ENCODE assay signal across 7 mouse cellular contexts in the genomic region with DNA sequence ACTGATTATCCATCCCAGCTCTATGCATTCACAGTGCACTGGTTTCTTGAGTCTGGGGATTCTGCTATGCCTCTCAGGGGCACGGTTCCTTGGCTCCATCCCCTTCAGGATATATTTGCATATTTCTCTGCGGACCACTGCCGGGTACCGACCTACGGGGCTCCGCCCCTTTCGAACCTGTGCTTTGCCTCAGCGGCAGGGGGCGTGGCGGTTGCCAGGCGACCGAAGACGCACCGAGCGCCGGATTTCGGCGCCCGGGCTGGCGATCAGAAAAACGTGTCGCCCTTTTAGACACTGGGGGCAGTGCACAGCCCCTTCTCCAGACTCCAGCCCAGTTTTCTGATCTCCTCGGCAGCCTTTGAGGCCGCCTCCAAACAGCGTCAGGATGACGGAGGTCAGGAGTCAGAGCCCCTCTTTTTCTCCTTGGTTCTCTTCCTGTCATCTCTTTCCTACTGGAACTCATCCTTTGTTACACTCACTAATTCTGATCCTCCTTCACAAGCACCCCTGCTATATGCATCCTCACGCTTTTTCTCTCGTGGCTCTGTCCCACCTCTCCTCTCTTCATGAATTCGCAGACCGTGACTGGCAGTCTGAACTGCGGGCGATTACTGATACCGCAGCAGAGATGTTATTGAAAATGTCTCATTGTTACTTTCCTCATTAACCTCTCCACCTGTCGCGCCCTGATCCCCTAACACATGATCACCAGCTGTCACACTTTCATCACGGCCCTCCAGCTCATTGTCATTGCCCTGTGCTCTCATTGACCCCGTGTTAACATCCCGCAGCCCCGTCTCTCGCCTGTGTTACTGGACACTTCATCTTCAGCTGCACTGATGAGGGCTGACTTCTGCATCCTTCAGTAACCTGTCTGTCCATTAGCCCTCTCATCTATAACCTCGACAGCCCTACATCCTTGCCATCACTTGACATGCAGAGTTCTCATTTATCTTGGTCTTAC. TPM values are rescaled to one million over a fixed set of nuclear protein-coding genes. Genes with fewer than 3 reads are reported as not detected.
DNase-seq lines count a peak whose midpoint lies in the region; ATAC-seq lines count a peak whose summit lies in the region.

TSS of gene Cfap58 (plus strand) at position 233 of the 964 bp plus-strand sequence.

- peak; percentile 88 for DNase-seq in CD4-positive, CD25-positive, alpha-beta regulatory T cell, adult 2 months (ENCODE audit: low read depth, low spot score)
- DNase-seq in MN1 (ENCODE audit: low spot score) = peak; percentile 88
- DNase-seq in embryonic facial prominence, embryonic 11.5 days (ENCODE audit: low spot score) = peak; percentile 92
- DNase-seq in heart, postnatal 14 days = peak; percentile 53 to 64
- DNase-seq in left cerebral cortex, postnatal 14 days (ENCODE audit: low spot score in 2 of 2) = peak; percentile 24 to 54
- peak; percentile 55 for DNase-seq in right cerebral cortex, postnatal 14 days

- peak within 1 kb of the TSS; percentile 25 for H3K4me3 ChIP-seq in embryonic facial prominence, embryonic 11.5 days (ENCODE audit: low read depth, low read length)

- no peaks in the 10 kb centered on the region for H3K36me3 ChIP-seq in embryonic facial prominence, embryonic 11.5 days (replicated peaks; ENCODE audit: control insufficient read depth, insufficient read depth, low read depth, low read length)

- H3K27me3 ChIP-seq in embryonic facial prominence, embryonic 11.5 days (ENCODE audit: control insufficient read depth, insufficient read depth, low read length) = no peaks in the 10 kb centered on the region; the same call in 1 of the 2 replicates

- H3K27ac ChIP-seq in embryonic facial prominence, embryonic 11.5 days (replicated peaks; ENCODE audit: low read depth, low read length) = no peak within 1 kb of the TSS

- no peak within 1 kb of the TSS; the same call in 1 of the 2 replicates for H3K9ac ChIP-seq in embryonic facial prominence, embryonic 11.5 days (replicated peaks; ENCODE audit: low read length)

- peak within 1 kb of the TSS; percentile 61 for H3K4me2 ChIP-seq in embryonic facial prominence, embryonic 11.5 days (ENCODE audit: low read depth, low read length)

- peak; percentile 91 for ATAC-seq in embryonic facial prominence, embryonic 11.5 days (replicated peaks; ENCODE audit: insufficient number of reproducible peaks, low FRiP score, low TSS enrichment, low read depth)
- ATAC-seq in megakaryocyte progenitor cell, adult 5-6 weeks (replicated peaks; ENCODE audit: poor library complexity) = peak; percentile 81

- H3K4me1 ChIP-seq in embryonic facial prominence, embryonic 11.5 days (ENCODE audit: control insufficient read depth, insufficient read depth, low read length) = no peaks in the 10 kb centered on the region

- WGBS in embryonic facial prominence, embryonic 11.5 days = 7% methylated on average over 41 of the region's 41 CpGs

- intact Hi-C loops in heart, postnatal 14 days (cut with DNase I) = no loop called here
- intact Hi-C loops in left cerebral cortex, postnatal 14 days (cut with DNase I) = loop anchor here (10.0 kb wide), 1 partner anchor 273 kb away; no protein-coding TSS in a partner anchor

- H3K9me3 ChIP-seq in embryonic facial prominence, embryonic 11.5 days (replicated peaks; ENCODE audit: control insufficient read depth, low read length) = no peaks in the 10 kb centered on the region

RNA-seq across cellular contexts. Expression of gene Cfap58, which starts in this region (rescaled TPM):
- polyA plus RNA-seq in embryonic facial prominence, embryonic 11.5 days (2014; fragmentation: Nextera tagmentation; extraction: Ambion mirVana) = 0.10 TPM in 1 of 2 replicates, not detected in the other
- total RNA-seq in heart, postnatal 14 days (2021) = 1 to 10 TPM; 1.3 to 2.1 TPM
- total RNA-seq in left cerebral cortex, postnatal 14 days (2021) = under 1 TPM; 0.24 to 0.55 TPM
- not detected in 2 replicates for total RNA-seq in megakaryocyte progenitor cell, adult 5-6 weeks (2015)
- total RNA-seq in megakaryocyte progenitor cell, adult 5-6 weeks (2017) = not detected in 2 replicates

Comparison
In these comparisons a context has a peak if more than half of its experiments do, and no peak if none do; other contexts are left out.
1. Peak in DNase-seq, ATAC-seq, H3K4me3 ChIP-seq and H3K4me2 ChIP-seq in embryonic facial prominence, embryonic 11.5 days; RNA of the gene not detected or under 1 TPM.
2. Peak in DNase-seq in left cerebral cortex, postnatal 14 days; RNA of the gene not detected or under 1 TPM.
3. Peak in ATAC-seq in megakaryocyte progenitor cell, adult 5-6 weeks; RNA of the gene not detected or under 1 TPM.
4. DNase-seq: peak in every context shown above with its lines; median percentile 92 in embryonic facial prominence, embryonic 11.5 days; 88 in CD4-positive, CD25-positive, alpha-beta regulatory T cell, adult 2 months; 88 in MN1; 58 in heart, postnatal 14 days; 55 in right cerebral cortex, postnatal 14 days; 39 in left cerebral cortex, postnatal 14 days.